Mouse (Mus musculus) heart, embryonic 12.5 days (tissue): Measurements from ENCODE around the gene Gm16503. TPM values are rescaled to one million over a fixed set of nuclear protein-coding genes. Genes with fewer than 3 reads are reported as not detected.
"Not testable (repeated sequence)": the region's sequence is repeated elsewhere in the genome, so short reads cannot be mapped to it uniquely, and the experiment has no call there.

Experiments
- ATAC-seq: fragments of 200-750 bp; cut with Nextera tagmentation; 2 replicates; pipeline ENCODE4 v1.8.0; 2017; ENCODE audit warnings: moderate TSS enrichment, moderate library complexity; ENCODE audit not compliant: insufficient number of reproducible peaks, low FRiP score
- H3K27ac ChIP-seq: fragments of 300-500 bp; sonication (generic); 2 replicates; pipeline ENCODE4 v1.5.1; 2016; ENCODE audit warnings: mild to moderate bottlenecking, moderate library complexity; ENCODE audit not compliant: poor library complexity, severe bottlenecking
- H3K27me3 ChIP-seq: fragments of 300-500 bp; sonication (generic); replicated peaks from 2 replicates; pipeline ENCODE4 v1.6.1; 2016; ENCODE audit warnings: mild to moderate bottlenecking, moderate library complexity
- H3K36me3 ChIP-seq: fragments of 300-500 bp; sonication (generic); 2 replicates; pipeline ENCODE4 v1.6.1; 2016; ENCODE audit warnings: mild to moderate bottlenecking, moderate library complexity
- H3K4me1 ChIP-seq: fragments of 300-500 bp; sonication (generic); replicated peaks from 2 replicates; pipeline ENCODE4 v1.6.1; 2016; ENCODE audit warnings: mild to moderate bottlenecking
- H3K4me2 ChIP-seq: fragments of 300-500 bp; sonication (generic); 2 replicates; pipeline ENCODE4 v1.6.1; 2016; ENCODE audit warnings: mild to moderate bottlenecking, moderate library complexity
- H3K4me3 ChIP-seq: fragments of 300-500 bp; sonication (generic); 2 replicates; pipeline ENCODE4 v1.5.1; 2016; ENCODE audit warnings: mild to moderate bottlenecking
- H3K9ac ChIP-seq: fragments of 300-500 bp; sonication (generic); 2 replicates; pipeline ENCODE4 v1.6.1; 2016; ENCODE audit warnings: mild to moderate bottlenecking, moderate library complexity
- H3K9me3 ChIP-seq: fragments of 300-500 bp; sonication (generic); replicated peaks from 2 replicates; pipeline ENCODE4 v1.6.1; 2016; ENCODE audit warnings: mild to moderate bottlenecking, moderate library complexity
- WGBS: fragments of 180-500 bp; shearing (Covaris S2); methylation state at CpG from one replicate; pipeline ENCODE4 v1.1.7; 2016; 5-methylcytosine and 5-hydroxymethylcytosine counted together
- polyA plus RNA-seq: library from polyadenylated mRNA; unstranded; fragments of >200 nt; fragmentation: Nextera tagmentation; extraction: Ambion mirVana; gene quantifications from 2 replicates; pipeline ENCODE4 v1.2.1, GENCODE M21; 2016

Gm16503 gene
- polyA plus RNA-seq, result 0.36 and 0.50 TPM in 2 replicates

DNA sequence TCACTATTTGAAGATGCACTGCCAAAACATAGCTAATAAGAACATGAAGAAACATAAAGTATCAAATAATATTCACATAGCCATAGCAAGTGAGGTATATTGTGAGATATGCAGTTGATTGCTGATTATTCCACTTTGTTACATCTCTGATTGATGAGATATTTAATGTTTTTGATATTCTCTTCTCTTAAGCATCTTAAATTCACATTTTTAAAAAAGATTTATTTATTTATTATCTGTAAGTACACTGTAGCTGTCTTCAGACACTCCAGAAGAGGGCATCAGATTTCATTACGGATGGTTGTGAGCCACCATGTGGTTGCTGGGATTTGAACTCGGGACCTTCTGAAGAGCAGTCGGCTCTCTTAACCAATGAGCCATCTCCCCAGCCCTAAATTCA, at the start of gene Gm16503:
Gm16503 (plus strand) TSS at position 301 of the 400 bp plus-strand sequence.
- H3K9ac ChIP-seq, H3K27me3 ChIP-seq, H3K4me3 ChIP-seq, ATAC-seq, H3K27ac ChIP-seq, H3K4me1 ChIP-seq, H3K36me3 ChIP-seq, H3K4me2 ChIP-seq: not testable (repeated sequence)
- H3K9me3 ChIP-seq, result peaks cover 40% of the 10 kb centered on the region
- 82% methylated on average over 3 of the region's 3 CpGs for WGBS

DNA sequence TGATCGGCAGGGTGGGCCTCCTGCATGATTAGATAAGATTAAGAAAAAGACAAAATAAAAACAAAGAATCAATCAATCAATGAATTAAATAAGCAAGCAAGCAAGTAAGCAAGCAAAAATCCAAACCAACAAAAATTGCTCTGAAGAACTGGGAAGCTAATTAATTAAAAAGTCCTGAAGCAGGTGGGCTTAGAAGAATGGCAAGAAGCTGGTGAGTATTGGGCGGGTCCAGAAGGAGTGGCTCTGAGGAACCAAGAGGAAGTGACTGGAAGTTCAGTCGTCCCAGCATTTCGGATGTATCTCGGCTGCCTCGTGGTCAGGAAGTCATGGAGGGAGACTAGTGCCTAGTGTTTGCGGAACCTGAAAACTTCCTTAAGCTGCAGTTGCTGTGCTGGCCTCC, 47.9 kb upstream of the Gm16503 start, which contains the start of gene Zfp982:
Zfp982 (plus strand) TSS at position 301 of the 400 bp plus-strand sequence.
- not testable (repeated sequence) for ATAC-seq, H3K4me2 ChIP-seq

DNA sequence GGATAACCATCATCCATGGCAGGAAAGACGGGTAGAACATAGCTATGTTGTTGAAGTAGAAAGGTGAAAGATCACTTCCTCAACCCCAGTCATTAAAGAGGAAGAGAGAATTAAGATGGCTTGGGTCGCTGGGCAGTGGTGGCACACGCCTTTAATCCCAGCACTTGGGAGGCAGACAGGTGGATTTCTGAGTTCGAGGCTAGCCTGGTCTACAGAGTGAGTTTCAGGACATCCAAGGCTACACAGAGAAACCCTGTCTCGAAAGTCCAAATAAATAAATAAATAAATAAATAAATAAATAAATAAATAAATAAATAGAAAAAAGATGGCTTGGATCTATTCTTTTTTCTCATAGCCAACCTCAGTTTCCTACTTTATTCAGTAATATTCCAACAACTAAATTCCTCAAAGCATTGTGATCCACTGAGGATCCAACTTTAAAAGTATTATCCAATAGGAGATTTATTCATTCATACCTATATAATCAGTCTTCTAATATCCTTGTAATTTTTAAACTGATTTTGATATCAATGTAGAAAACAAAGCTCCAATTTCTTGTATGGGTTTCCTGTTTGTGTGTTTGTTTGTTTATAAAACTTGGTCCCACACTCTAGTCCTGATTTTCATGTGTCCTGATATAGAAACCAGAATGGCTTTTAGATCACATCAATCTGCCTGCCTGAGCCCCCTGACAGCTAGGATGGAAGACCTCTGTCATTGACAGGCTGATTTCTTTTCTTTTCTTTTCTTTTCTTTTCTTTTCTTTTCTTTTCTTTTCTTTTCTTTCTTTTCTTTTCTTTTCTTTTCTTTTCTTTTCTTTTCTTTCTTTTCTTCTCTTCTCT, 41.0 kb upstream of the Gm16503 start:
- not testable (repeated sequence) for H3K9me3 ChIP-seq, H3K4me1 ChIP-seq, H3K4me2 ChIP-seq, H3K27me3 ChIP-seq, H3K27ac ChIP-seq, H3K4me3 ChIP-seq, H3K9ac ChIP-seq, H3K36me3 ChIP-seq
- 84% methylated on average over 5 of the region's 5 CpGs for WGBS
- peak; percentile 39; the same call in 1 of the 2 replicates for ATAC-seq

More for the DNA sequence above, 47.9 kb upstream of the Gm16503 start, which contains the start of gene Zfp982:
- Histone ChIP-seq H3K9me3 (peaks cover 38% of the 10 kb centered on the region), H3K36me3 (peaks cover 16% of the 10 kb centered on the region)
- H3K4me1 ChIP-seq, H3K9ac ChIP-seq, H3K27me3 ChIP-seq, H3K27ac ChIP-seq, H3K4me3 ChIP-seq: not testable (repeated sequence)
- 68% methylated on average over 7 of the region's 7 CpGs for WGBS

DNA sequence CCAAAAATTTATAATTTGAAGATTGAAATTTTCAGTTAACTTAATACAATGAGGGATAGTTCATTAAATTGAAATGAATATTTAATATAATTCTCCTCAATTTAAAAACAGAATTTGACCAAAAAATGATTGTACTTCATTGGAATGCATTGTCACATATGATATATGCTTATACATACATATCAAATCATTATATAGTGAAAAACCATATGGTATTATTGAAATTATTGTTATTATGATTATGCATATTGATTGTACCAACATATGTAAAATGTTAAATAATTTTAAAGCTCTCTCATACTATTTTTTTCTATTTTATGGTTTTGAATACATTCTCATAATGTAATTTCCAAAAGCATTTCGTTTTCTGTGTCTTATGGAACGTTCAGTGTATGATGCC, 30.8 kb upstream of the Gm16503 start:
- H3K36me3 ChIP-seq, result peaks cover 25% of the 10 kb centered on the region
- H3K9ac ChIP-seq, result no peak overlapping the region
- 76% methylated on average over 2 of the region's 2 CpGs for WGBS
- H3K9me3 ChIP-seq, result peaks cover 20% of the 10 kb centered on the region
- ATAC-seq, result 0 out of 2 replicates have a peak, but pooled peaks have one; percentile 22
- no peak overlapping the region for H3K27ac ChIP-seq
- H3K4me2 ChIP-seq, result no peak overlapping the region
- no peaks in the 10 kb centered on the region for H3K4me1 ChIP-seq
- no peaks in the 10 kb centered on the region for H3K27me3 ChIP-seq
- H3K4me3 ChIP-seq, result no peak overlapping the region

DNA sequence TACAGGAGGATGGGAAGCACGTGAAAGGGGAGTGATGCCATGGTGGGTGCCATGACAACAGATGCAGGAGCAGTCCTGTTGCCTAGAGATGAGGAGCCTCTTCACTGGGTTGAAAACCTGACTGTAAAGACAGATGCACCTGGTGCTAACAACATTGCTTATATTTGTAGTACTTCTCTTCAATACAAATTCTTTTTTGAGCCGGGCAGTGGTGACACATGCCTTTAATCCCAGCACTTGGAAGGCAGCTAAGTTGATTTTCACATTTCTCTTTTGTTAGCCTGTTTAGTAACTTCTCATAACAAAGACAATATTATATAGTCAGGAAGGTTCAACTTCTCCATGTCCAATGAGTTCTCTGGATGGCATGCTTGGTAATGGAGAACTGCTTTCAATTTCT, 21.0 kb upstream of the Gm16503 start:
- peaks cover 5% of the 10 kb centered on the region; the same call in 1 of the 2 replicates for H3K36me3 ChIP-seq
- H3K9me3 ChIP-seq, result peaks cover 43% of the 10 kb centered on the region
- no peak overlapping the region for H3K4me3 ChIP-seq
- no peak overlapping the region for H3K4me2 ChIP-seq
- no peak overlapping the region for H3K9ac ChIP-seq
- 69% methylated on average over 2 of the region's 2 CpGs for WGBS
- no peak overlapping the region for H3K27ac ChIP-seq
- no peaks in the 10 kb centered on the region for H3K27me3 ChIP-seq
- H3K4me1 ChIP-seq, result no peaks in the 10 kb centered on the region
- peak; percentile 20; the same call in 1 of the 2 replicates for ATAC-seq

DNA sequence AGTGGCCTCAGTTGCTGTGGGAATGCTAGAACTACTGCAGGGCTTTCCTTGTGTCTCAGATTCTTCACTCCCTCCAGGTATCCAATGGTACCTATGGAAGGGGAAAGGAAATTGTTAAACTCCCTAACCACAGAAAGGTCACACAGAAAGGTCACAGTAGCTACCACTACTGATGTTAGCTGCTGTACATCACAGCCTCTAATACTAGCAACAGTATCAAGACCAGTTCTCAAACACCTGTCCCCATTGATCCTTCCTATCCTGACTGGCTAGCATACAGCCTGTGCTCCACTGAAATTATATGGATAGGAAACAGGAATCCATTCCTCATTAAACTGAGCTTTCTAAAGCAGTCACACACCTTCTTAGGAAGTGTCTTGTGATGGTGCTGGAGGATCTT, 19.9 kb upstream of the Gm16503 start:
- Histone ChIP-seq H3K27ac (no peak overlapping the region), H3K4me2 (no peak overlapping the region), H3K27me3 (no peaks in the 10 kb centered on the region), H3K4me3 (no peak overlapping the region), H3K9ac (no peak overlapping the region), H3K9me3 (peaks cover 44% of the 10 kb centered on the region), H3K4me1 (no peaks in the 10 kb centered on the region), H3K36me3 (peaks cover 5% of the 10 kb centered on the region; the same call in 1 of the 2 replicates)
- ATAC-seq, result peak; percentile 13; the same call in 1 of the 2 replicates

DNA sequence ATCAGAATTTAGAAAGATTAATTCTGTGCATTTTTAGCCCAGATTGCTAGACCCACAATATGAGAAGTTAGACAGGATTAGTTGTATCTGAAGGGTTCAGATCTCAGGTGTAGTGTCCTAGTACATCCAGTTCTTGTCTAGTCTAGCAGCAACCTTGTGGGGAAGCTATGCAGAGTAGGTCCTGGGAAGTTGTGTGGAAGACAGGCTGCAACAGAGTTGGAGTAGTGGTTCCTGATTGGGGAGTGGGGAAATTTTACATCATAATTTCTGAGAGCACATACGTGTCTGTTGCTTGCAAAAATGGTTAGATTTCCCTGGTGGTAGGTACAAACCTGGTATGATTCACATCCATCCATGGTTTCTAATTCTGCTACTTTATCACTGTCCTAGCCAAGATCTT, 14.9 kb upstream of the Gm16503 start:
- H3K27ac ChIP-seq, result no peak overlapping the region
- no peak overlapping the region for H3K4me3 ChIP-seq
- H3K4me1 ChIP-seq, result no peaks in the 10 kb centered on the region
- ATAC-seq, result no peak
- 0 out of 2 replicates have a peak, but pooled peaks cover 2% of the 10 kb centered on the region for H3K36me3 ChIP-seq
- WGBS, result 78% methylated on average over 1 of the region's 1 CpGs
- H3K9me3 ChIP-seq, result peaks cover 43% of the 10 kb centered on the region
- no peak overlapping the region for H3K4me2 ChIP-seq
- no peak overlapping the region for H3K9ac ChIP-seq
- H3K27me3 ChIP-seq, result no peaks in the 10 kb centered on the region

DNA sequence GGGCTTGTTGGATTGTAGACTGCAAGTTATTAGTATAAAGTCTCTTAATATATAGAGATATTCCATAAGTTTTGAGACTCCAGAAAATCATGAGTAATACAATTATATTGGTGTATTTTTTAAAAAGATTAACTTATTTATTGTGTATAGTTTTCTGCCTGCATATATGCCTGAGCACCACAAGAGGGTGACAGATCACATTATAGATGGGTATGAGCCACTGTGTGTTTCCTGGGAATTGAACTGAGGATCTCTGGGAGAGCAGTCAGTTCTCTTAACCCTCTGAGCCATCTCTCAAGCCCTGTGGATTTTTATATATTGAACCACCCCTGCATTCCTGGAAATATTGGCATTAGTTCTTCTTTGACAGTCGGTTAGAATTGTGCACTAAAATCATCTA, 9.7 kb upstream of the Gm16503 start:
- no peak for ATAC-seq
- no peak overlapping the region for H3K9ac ChIP-seq
- H3K27ac ChIP-seq, result no peak overlapping the region
- peaks cover 32% of the 10 kb centered on the region for H3K9me3 ChIP-seq
- WGBS, result 72% methylated on average over 1 of the region's 1 CpGs
- no peak overlapping the region for H3K4me2 ChIP-seq
- no peaks in the 10 kb centered on the region for H3K27me3 ChIP-seq
- no peak overlapping the region for H3K4me3 ChIP-seq
- H3K36me3 ChIP-seq, result peaks cover 9% of the 10 kb centered on the region; the same call in 1 of the 2 replicates
- H3K4me1 ChIP-seq, result no peaks in the 10 kb centered on the region

DNA sequence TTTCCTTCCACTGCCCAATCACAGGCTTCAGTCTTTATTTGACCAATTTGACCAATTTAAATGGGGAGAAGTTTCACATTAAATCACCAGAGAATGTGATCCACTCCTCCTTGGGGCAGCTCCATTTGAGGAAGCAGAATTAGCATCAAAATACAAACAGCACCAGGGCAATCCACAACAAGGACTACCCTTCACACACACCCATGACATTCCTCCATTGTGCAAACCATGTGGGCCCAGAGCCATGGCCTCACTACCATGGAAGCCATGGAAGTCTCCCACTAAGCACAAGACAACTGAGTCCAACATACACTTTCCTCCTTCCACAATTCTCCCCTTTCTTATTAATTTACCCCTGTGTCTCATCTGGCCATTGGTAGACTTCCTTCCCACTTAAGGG, 4.1 kb upstream of the Gm16503 start:
- H3K4me3 ChIP-seq, H3K4me2 ChIP-seq, H3K36me3 ChIP-seq, ATAC-seq, H3K27ac ChIP-seq, H3K4me1 ChIP-seq, H3K27me3 ChIP-seq, H3K9ac ChIP-seq: not testable (repeated sequence)
- peaks cover 43% of the 10 kb centered on the region for H3K9me3 ChIP-seq

DNA sequence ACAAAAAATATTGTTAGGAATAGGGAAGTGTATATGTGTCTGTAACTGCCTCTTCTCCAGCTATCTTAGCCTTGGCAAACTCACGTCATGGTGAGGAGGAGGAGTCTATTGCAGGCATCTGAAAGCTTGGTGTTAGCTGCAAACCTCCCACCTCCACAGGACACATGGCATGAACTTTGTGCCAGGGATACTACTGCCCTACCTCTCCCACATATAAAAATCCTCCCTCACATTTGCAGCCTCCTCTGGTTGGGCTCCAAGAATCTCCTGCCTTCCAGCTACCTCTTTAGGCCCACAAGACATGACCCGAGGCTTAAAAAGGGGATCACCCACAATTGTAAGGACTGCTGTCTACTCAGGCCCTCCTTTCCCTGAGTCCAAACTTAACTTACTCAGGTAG, 2.3 kb upstream of the Gm16503 start:
- H3K27ac ChIP-seq, result no peak overlapping the region
- no peaks in the 10 kb centered on the region for H3K4me1 ChIP-seq
- H3K9me3 ChIP-seq, result peaks cover 37% of the 10 kb centered on the region
- H3K36me3 ChIP-seq, result no peaks in the 10 kb centered on the region
- H3K27me3 ChIP-seq, result no peaks in the 10 kb centered on the region
- 75% methylated on average over 2 of the region's 2 CpGs for WGBS
- H3K4me3 ChIP-seq, result no peak overlapping the region
- H3K9ac ChIP-seq, result no peak overlapping the region
- ATAC-seq, result no peak
- H3K4me2 ChIP-seq, result no peak overlapping the region

DNA sequence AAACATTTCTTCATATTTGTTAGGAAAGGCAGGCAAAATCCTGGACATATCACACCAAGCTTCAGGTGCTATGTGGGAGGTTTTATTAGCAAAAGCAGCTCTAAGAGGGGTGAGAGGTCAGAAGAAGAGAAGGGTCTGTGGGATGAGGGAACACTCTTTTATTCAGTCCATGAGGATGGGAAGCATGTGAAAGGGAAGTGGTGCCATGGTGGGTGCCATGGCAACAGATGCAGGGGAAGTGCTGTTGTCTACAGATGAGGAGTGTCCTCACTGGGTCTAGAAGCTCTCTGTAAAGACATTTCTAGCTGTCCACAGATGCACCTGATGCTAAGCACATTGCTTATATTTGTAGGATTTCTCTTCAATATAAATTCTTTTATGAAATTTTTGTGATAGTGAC, 1.1 kb downstream of the Gm16503 start:
- Histone ChIP-seq H3K4me1 (no peaks in the 10 kb centered on the region), H3K9me3 (peaks cover 32% of the 10 kb centered on the region), H3K4me3 (no peak overlapping the region), H3K27ac (no peak overlapping the region), H3K9ac (no peak overlapping the region), H3K4me2 (no peak overlapping the region), H3K36me3 (no peaks in the 10 kb centered on the region), H3K27me3 (no peaks in the 10 kb centered on the region)
- no peak for ATAC-seq
